Mouse (Mus musculus) gastrocnemius, adult 8-10 months (tissue): ENCODE results near the gene Zfp612. TPM values are rescaled to one million over a fixed set of nuclear protein-coding genes. Genes with fewer than 3 reads are reported as not detected.

Source experiments
- DNase-seq, 2 experiments: peaks; one replicate each; pipeline ENCODE4 v3.0.0; 2022; ENCODE audit warnings: low spot score in 2 of 2
- total RNA-seq, 4 experiments: library from RNA; stranded (reverse); gene quantifications; 2 replicates each; pipeline ENCODE4 v1.2.4; 2022

Zfp612 gene
- total RNA-seq, 4 experiments from 2014 or later = 4.4 to 7.0 (median 5.8) TPM

DNA sequence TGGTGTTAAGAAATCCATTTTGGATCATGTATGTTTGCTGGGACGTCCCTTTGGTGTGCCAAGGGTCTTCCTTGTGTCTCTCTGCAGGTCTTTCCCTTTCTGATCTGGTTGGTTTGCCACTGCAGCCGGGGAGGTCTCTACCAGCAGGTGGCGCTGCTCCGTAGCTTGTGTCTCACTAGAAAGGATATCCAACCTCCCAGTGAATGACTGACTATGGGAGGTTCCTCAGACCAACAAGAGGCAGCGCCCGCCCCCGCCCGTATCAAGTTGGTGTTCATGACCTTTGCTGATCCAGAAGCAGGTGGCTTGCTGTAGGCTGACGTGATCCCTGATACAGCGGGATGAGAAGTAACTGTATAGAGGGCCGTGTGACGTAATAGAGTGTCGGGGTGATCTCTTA, 51.0 kb downstream of the Zfp612 start:
- peak; percentile 37 to 50 for DNase-seq

DNA sequence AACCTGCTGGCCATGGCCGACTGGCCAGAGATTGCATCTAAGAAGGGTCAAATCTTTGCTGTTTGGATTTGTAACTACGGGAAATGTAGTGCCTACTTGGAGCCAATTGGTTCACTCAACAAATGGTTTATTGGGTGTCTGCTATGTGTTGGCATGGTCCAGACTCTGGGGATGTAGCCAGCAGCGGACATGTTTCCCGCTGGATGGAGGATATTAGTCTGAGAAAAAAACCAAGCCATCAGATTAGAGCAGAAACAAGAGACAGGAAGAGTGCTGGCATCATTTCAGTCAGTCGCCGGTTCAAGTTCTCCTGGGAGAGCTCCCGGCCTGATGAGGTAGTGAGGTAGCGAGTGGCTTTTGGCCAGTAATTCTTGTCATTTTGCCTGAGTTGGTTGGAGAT, 54.7 kb downstream of the Zfp612 start:
- no peak for DNase-seq

DNA sequence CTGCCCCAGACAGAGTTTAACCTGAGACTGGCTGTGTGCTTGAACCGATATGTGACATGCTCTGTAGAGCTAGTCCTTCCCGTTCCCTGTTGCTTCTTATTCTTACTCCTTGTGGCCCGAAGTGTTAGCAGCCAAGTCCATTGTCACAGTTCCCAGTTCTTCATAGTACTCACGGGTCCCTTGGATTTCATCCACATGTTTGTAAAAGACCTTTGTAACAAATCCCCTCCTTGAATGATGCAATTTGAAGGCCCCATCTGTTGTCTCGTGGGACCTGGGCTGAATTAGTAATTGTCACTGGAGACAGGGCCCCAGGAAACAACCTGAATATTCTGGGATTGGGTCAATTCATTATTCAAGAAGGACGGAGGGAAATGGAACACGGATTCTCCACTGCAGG, 56.0 kb downstream of the Zfp612 start:
- DNase-seq = no peak

GRCm38 (mm10) chr8:110140156-110140555, 60.6 kb downstream of the Zfp612 start:
- no peak for DNase-seq

GRCm38 (mm10) chr8:110140770-110141169, 61.2 kb downstream of the Zfp612 start:
- no peak for DNase-seq

Other genes starting within 250 kb of the Zfp612 start
- 1 to 10 TPM; 2.3 to 2.9 (median 2.9) TPM for gene Phlpp2, start 211.2 kb upstream of the Zfp612 start, total RNA-seq
- gene Marveld3, start 117.5 kb upstream of the Zfp612 start, total RNA-seq = not detected
- under 1 TPM in 1 of 4 experiments, not detected in 3; 0.59 TPM for gene Tat, start 89.3 kb upstream of the Zfp612 start, total RNA-seq
- gene Chst4, start 40.0 kb upstream of the Zfp612 start, total RNA-seq = not detected
- not detected for gene Gm21964, start 21.5 kb downstream of the Zfp612 start, total RNA-seq
- gene Gm17720, start 23.0 kb downstream of the Zfp612 start, total RNA-seq = not detected
- not detected for gene Calb2, start 88.5 kb downstream of the Zfp612 start, total RNA-seq
- 1 to 10 TPM; 2.6 to 4.4 (median 3.4) TPM for gene Cmtr2, start 135.9 kb downstream of the Zfp612 start, total RNA-seq
- under 1 TPM in 3 of 4 experiments, not detected in 1; 0.02 TPM for gene Hydin, start 187.2 kb downstream of the Zfp612 start, total RNA-seq